Mouse (Mus musculus): ENCODE data around the gene Gm21800.
"Not testable (repeated sequence)": the region's sequence is repeated elsewhere in the genome, so short reads cannot be mapped to it uniquely, and the experiment has no call there.

GRCm38 (mm10) chrY:41406198-41406597, at the start of gene Gm21800:
- not testable (repeated sequence) for TF ChIP-seq CHD2 (IDR thresholded peaks at IDR 0.05; ENCODE audit: low read length); CTCF (IDR thresholded peaks at IDR 0.05 in 2 of 3, conservative IDR thresholded peaks at IDR 0.05 in 1 of 3; ENCODE audit: control insufficient read depth in 1 of 3, insufficient read depth in 1 of 3, low read depth in 2 of 3, low read length in 3 of 3, poor library complexity in 1 of 3, severe bottlenecking in 1 of 3); MXI1 (IDR thresholded peaks at IDR 0.05; ENCODE audit: low read depth, low read length); POLR2A (IDR thresholded peaks at IDR 0.05; ENCODE audit: control insufficient read depth in 1 of 2, insufficient read depth in 1 of 2, low read depth in 1 of 2, low read length in 2 of 2, poor library complexity in 1 of 2); ZNF384 (IDR thresholded peaks at IDR 0.05; ENCODE audit: low read depth, low read length); CHD1 (IDR thresholded peaks at IDR 0.05; ENCODE audit: low read depth, low read length); ZC3H11A (IDR thresholded peaks at IDR 0.05; ENCODE audit: low read depth, low read length); GABPA (IDR thresholded peaks at IDR 0.05; ENCODE audit: low read depth, low read length); MAFK (IDR thresholded peaks at IDR 0.05; ENCODE audit: borderline replicate concordance, low read depth, low read length); EP300 (IDR thresholded peaks at IDR 0.05; ENCODE audit: low read depth in 1 of 2, low read length in 2 of 2); SIN3A (IDR thresholded peaks at IDR 0.05; ENCODE audit: low read length)

Data from MEL (cell line).